Mouse (Mus musculus) layer of hippocampus, postnatal 25 days (tissue): ENCODE results near the gene A030005L19Rik. TPM values are rescaled to one million over a fixed set of nuclear protein-coding genes. Genes with fewer than 3 reads are reported as not detected.

Experiments
- total RNA-seq, 2 experiments: library from RNA; stranded (reverse); gene quantifications; 2 replicates each; pipeline ENCODE4 v1.2.3; 2021

A030005L19Rik gene
- total RNA-seq, 2 experiments from 2014 or later, result 0.47 to 0.63 TPM

Other genes starting within 250 kb of the A030005L19Rik start
- gene Mff, start 188.4 kb upstream of the A030005L19Rik start, total RNA-seq, result 100 to 1,000 TPM; 233 to 257 TPM
- not detected for gene Tm4sf20, start 144.9 kb upstream of the A030005L19Rik start, total RNA-seq
- not detected for gene Gm47791, start 142.1 kb upstream of the A030005L19Rik start, total RNA-seq
- 10 to 100 TPM; 75.6 to 80.8 TPM for gene Agfg1, start 73.8 kb upstream of the A030005L19Rik start, total RNA-seq
- gene A030014E15Rik, start 11.6 kb downstream of the A030005L19Rik start, total RNA-seq, result not detected
- not detected for gene Gm6217, start 18.1 kb downstream of the A030005L19Rik start, total RNA-seq
- not detected for gene A030003K21Rik, start 30.1 kb downstream of the A030005L19Rik start, total RNA-seq
- not detected for gene Gm7544, start 42.7 kb downstream of the A030005L19Rik start, total RNA-seq
- not detected for gene Gm47955, start 47.0 kb downstream of the A030005L19Rik start, total RNA-seq
- gene Gm47959, start 87.2 kb downstream of the A030005L19Rik start, total RNA-seq, result not detected
- 1 to 10 TPM; 2.3 TPM for gene Slc19a3, start 125.1 kb downstream of the A030005L19Rik start, total RNA-seq
- gene Krtap28-10, start 129.2 kb downstream of the A030005L19Rik start, total RNA-seq, result not detected
- not detected for gene Gm47969, start 131.6 kb downstream of the A030005L19Rik start, total RNA-seq
- gene A030005K14Rik, start 146.1 kb downstream of the A030005L19Rik start, total RNA-seq, result not detected
- gene Krtap28-13, start 147.6 kb downstream of the A030005L19Rik start, total RNA-seq, result not detected
- not detected for gene Ccl20, start 203.4 kb downstream of the A030005L19Rik start, total RNA-seq
- gene Daw1, start 246.4 kb downstream of the A030005L19Rik start, total RNA-seq, result under 1 TPM; 0.42 to 0.52 TPM